Mouse (Mus musculus) heart, postnatal 0 days (tissue): Measurements from ENCODE around the gene Abca14. TPM values are rescaled to one million over a fixed set of nuclear protein-coding genes. Genes with fewer than 3 reads are reported as not detected.

Source experiments
- ATAC-seq: fragments of 200-750 bp; cut with Nextera tagmentation; 2 replicates; pipeline ENCODE4 v1.8.0; 2017; ENCODE audit warnings: low read depth, moderate number of reproducible peaks, moderate library complexity; ENCODE audit not compliant: insufficient read depth
- DNase-seq: peaks from one replicate; pipeline ENCODE4 v3.0.0-alpha.2; 2016; ENCODE audit warnings: low spot score
- H3K27ac ChIP-seq: fragments of 300-500 bp; sonication (generic); 2 replicates; pipeline ENCODE4 v1.5.1; 2014; ENCODE audit warnings: low read depth, mild to moderate bottlenecking
- H3K27me3 ChIP-seq: fragments of 300-500 bp; sonication (generic); 2 replicates; pipeline ENCODE4 v1.6.1; 2014; ENCODE audit warnings: low read length, mixed read lengths; ENCODE audit not compliant: control insufficient read depth, insufficient read depth
- H3K36me3 ChIP-seq: fragments of 300-500 bp; sonication (generic); replicated peaks from 2 replicates; pipeline ENCODE4 v1.6.1; 2014; ENCODE audit warnings: low read length, mixed read lengths; ENCODE audit not compliant: control insufficient read depth, insufficient read depth
- H3K4me1 ChIP-seq: fragments of 300-500 bp; sonication (generic); 2 replicates; pipeline ENCODE4 v1.6.1; 2014; ENCODE audit warnings: antibody characterized with exemption; ENCODE audit not compliant: control insufficient read depth, insufficient read depth
- H3K4me2 ChIP-seq: fragments of 300-500 bp; sonication (generic); 2 replicates; pipeline ENCODE4 v1.6.1; 2014; ENCODE audit warnings: low read depth, mild to moderate bottlenecking, low read length, moderate library complexity
- H3K4me3 ChIP-seq: fragments of 300-500 bp; sonication (generic); 2 replicates; pipeline ENCODE4 v1.5.1; 2014; ENCODE audit warnings: low read depth, low read length
- H3K9ac ChIP-seq: fragments of 300-500 bp; sonication (generic); replicated peaks from 2 replicates; pipeline ENCODE4 v1.6.1; 2014; ENCODE audit warnings: low read depth, low read length, mixed read lengths
- H3K9me3 ChIP-seq: fragments of 300-500 bp; sonication (generic); replicated peaks from 2 replicates; pipeline ENCODE4 v1.6.1; 2016; ENCODE audit warnings: low read length; ENCODE audit not compliant: control insufficient read depth
- CTCF ChIP-seq: IDR thresholded peaks from 2 replicates; pipeline ENCODE4 v1.5.1; 2016; ENCODE audit warnings: antibody characterized with exemption, control low read depth, low read depth
- EP300 ChIP-seq: IDR thresholded peaks from 2 replicates; pipeline ENCODE4 v1.6.1; 2016; ENCODE audit warnings: antibody characterized with exemption, low read depth
- WGBS: fragments of 180-500 bp; shearing (Covaris S2); extraction: QIAGEN DNeasy Blood & Tissue Kit; methylation state at CpG from one replicate; pipeline ENCODE4 v1.1.7; 2014; 5-methylcytosine and 5-hydroxymethylcytosine counted together
- polyA plus RNA-seq: library from polyadenylated mRNA; unstranded; fragments of >200 nt; fragmentation: Nextera tagmentation; extraction: Ambion mirVana; gene quantifications from 2 replicates; pipeline ENCODE4 v1.2.1, GENCODE M21; 2015
- total RNA-seq: library from RNA; depleted of rRNA; stranded (reverse); fragments of >200 nt; gene quantifications from 2 replicates; pipeline ENCODE4 v1.2.3, GENCODE M21; 2014; ENCODE audit warnings: low replicate concordance

The Abca14 gene
- total and polyA plus RNA-seq, 2 experiments from 2014 or later: not detected

GRCm38 (mm10) chr7:120180547-120180946 is 23.2 kb upstream of the Abca14 start:
- H3K9me3 ChIP-seq: no peaks in the 10 kb centered on the region
- DNase-seq (no peak), ATAC-seq (no peak)
- H3K27ac ChIP-seq: no peak overlapping the region
- no peak overlapping the region for H3K4me3 ChIP-seq
- no peaks in the 10 kb centered on the region for H3K36me3 ChIP-seq
- 71% methylated on average over 5 of the region's 5 CpGs for WGBS
- no peaks in the 10 kb centered on the region for H3K4me1 ChIP-seq
- H3K27me3 ChIP-seq: no peaks in the 10 kb centered on the region
- TF ChIP-seq CTCF (no peak), EP300 (no peak)
- H3K9ac ChIP-seq: no peak overlapping the region
- H3K4me2 ChIP-seq: no peak overlapping the region

GRCm38 (mm10) chr7:120181401-120182230 is 22.1 kb upstream of the Abca14 start:
- TF ChIP-seq EP300: no peak
- TF ChIP-seq CTCF: no peak
- 87% methylated on average over 4 of the region's 4 CpGs for WGBS
- Histone ChIP-seq H3K4me1 (no peaks in the 10 kb centered on the region), H3K27ac (no peak overlapping the region), H3K4me2 (no peak overlapping the region), H3K36me3 (no peaks in the 10 kb centered on the region), H3K9me3 (no peaks in the 10 kb centered on the region), H3K4me3 (no peak overlapping the region), H3K9ac (no peak overlapping the region), H3K27me3 (no peaks in the 10 kb centered on the region)
- ATAC-seq (no peak), DNase-seq (no peak)

GRCm38 (mm10) chr7:120182891-120183290 is 20.9 kb upstream of the Abca14 start:
- Histone ChIP-seq H3K27ac (no peak overlapping the region), H3K4me2 (no peak overlapping the region), H3K9me3 (no peaks in the 10 kb centered on the region), H3K4me3 (no peak overlapping the region), H3K4me1 (no peaks in the 10 kb centered on the region), H3K9ac (no peak overlapping the region), H3K36me3 (no peaks in the 10 kb centered on the region), H3K27me3 (no peaks in the 10 kb centered on the region)
- no peak for TF ChIP-seq EP300
- no peak for TF ChIP-seq CTCF
- DNase-seq (no peak), ATAC-seq (no peak)

GRCm38 (mm10) chr7:120188946-120189345 is 14.8 kb upstream of the Abca14 start:
- no peak overlapping the region for H3K9ac ChIP-seq
- H3K4me2 ChIP-seq: no peak overlapping the region
- no peak overlapping the region for H3K27ac ChIP-seq
- H3K4me3 ChIP-seq: no peak overlapping the region
- no peaks in the 10 kb centered on the region; the same call in 1 of the 2 replicates for H3K4me1 ChIP-seq
- no peaks in the 10 kb centered on the region for H3K36me3 ChIP-seq
- ATAC-seq (no peak), DNase-seq (no peak)
- 81% methylated on average over 5 of the region's 5 CpGs for WGBS
- H3K9me3 ChIP-seq: no peaks in the 10 kb centered on the region
- H3K27me3 ChIP-seq: no peaks in the 10 kb centered on the region
- TF ChIP-seq CTCF (no peak), EP300 (no peak)

GRCm38 (mm10) chr7:120189369-120190149 is 14.2 kb upstream of the Abca14 start:
- no peak for TF ChIP-seq CTCF
- Histone ChIP-seq H3K9ac (no peak overlapping the region), H3K4me2 (no peak overlapping the region), H3K27me3 (no peaks in the 10 kb centered on the region), H3K4me3 (no peak overlapping the region), H3K27ac (no peak overlapping the region), H3K9me3 (no peaks in the 10 kb centered on the region), H3K4me1 (no peaks in the 10 kb centered on the region; the same call in 1 of the 2 replicates), H3K36me3 (no peaks in the 10 kb centered on the region)
- DNase-seq (no peak), ATAC-seq (no peak)
- WGBS: 51% methylated on average over 8 of the region's 8 CpGs
